In the genomic region with DNA sequence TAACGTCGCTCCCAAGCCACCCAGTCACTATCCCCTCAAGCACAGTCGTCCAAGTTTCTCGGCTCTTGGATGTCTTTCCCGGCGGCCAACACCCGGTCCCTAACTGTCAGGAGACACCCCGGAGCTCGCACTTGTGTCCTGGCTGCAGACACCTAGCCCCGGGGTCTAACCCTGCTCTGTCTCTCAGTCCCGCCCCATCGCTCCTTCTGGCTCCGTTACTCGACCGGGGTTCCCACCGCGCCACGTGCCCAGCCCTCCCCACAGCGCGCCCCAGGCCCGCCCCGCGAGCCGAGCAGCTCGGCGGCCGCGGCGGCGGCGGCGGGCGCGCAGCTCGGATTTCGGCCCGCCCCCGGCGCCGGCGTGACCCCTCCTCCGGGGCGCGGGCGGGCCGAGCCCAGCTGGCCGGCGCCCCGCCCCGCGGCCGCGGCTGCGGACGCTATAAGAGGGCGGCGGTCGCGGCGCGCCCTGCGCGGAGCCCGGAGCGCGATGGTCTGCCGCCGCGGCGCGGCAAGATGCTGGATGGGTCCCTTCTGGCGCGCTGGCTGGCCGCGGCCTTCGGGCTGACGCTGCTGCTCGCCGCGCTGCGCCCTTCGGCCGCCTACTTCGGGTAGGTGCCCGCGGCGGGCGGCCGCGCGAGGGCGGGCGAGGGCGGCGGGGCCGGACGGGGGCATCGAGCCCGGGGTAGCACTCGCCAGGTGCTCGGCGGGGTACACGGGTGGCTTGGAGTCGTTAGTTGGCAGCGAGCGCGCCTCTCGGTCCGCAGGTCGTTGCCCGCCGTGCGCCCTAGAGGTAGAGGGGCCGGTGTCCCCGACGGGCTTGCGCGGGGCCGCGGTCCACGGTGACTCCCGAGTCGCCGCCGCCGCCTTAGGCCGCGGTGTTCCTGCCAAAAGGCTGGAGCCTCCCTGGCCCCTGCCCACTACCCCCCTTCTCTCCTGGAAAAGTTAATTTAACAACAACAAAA, we compare ENCODE assay signal across 8 mouse cellular contexts. TPM values are rescaled to one million over a fixed set of nuclear protein-coding genes. Genes with fewer than 3 reads are reported as not detected.
DNase-seq lines count a peak whose midpoint lies in the region; ATAC-seq and TF ChIP-seq lines count a peak whose summit lies in the region.

A gene (plus strand): TSS at position 468 of the 961 bp plus-strand sequence.

- peak; percentile 79 for DNase-seq in 3134 (ENCODE audit: extremely low read depth, insufficient read length, low spot score)
- peak; percentile 30 for DNase-seq in G1E (ENCODE audit: low spot score)
- DNase-seq in forebrain, embryonic 11.5 days (ENCODE audit: low spot score) = peak; percentile 83
- peak; percentile 74 to 79 for DNase-seq in heart, postnatal 10 days
- DNase-seq in kidney, postnatal 4 days = peak; percentile 70 to 82
- peak; percentile 61 for DNase-seq in lung, postnatal 36 days
- DNase-seq in stomach, postnatal 0 days (ENCODE audit: low spot score) = peak; percentile 64
- no peak for DNase-seq in frontal cortex, postnatal 14 days (ENCODE audit: low spot score in 2 of 2)

- peaks cover 10% of the 10 kb centered on the region for H3K9me3 ChIP-seq in G1E (replicated peaks)
- no peaks in the 10 kb centered on the region for H3K9me3 ChIP-seq in forebrain, embryonic 11.5 days (ENCODE audit: control insufficient read depth, low read length)
- no peaks in the 10 kb centered on the region for H3K9me3 ChIP-seq in stomach, postnatal 0 days (ENCODE audit: control insufficient read depth, low read length)

- H3K4me1 ChIP-seq in G1E (ENCODE audit: insufficient read depth, low read depth, low read length) = no peaks in the 10 kb centered on the region
- H3K4me1 ChIP-seq in forebrain, embryonic 11.5 days (replicated peaks; ENCODE audit: control insufficient read depth, insufficient read depth, low read length) = peaks cover 26% of the 10 kb centered on the region
- peaks cover 3% of the 10 kb centered on the region for H3K4me1 ChIP-seq in stomach, postnatal 0 days (replicated peaks; ENCODE audit: control insufficient read depth, insufficient read depth)

- H3K4me2 ChIP-seq in forebrain, embryonic 11.5 days (ENCODE audit: low read depth, low read length, severe bottlenecking) = peak within 1 kb of the TSS; percentile 78
- peak within 1 kb of the TSS; percentile 90 for H3K4me2 ChIP-seq in stomach, postnatal 0 days (replicated peaks; ENCODE audit: low read depth)

- 0 out of 2 replicates have a peak within 1 kb of the TSS, but pooled peaks have one; percentile 18 for H3K27ac ChIP-seq in forebrain, embryonic 11.5 days (ENCODE audit: low read depth, low read length)
- peak within 1 kb of the TSS; percentile 79 for H3K27ac ChIP-seq in stomach, postnatal 0 days (replicated peaks)

- no peaks in the 10 kb centered on the region for H3K36me3 ChIP-seq in G1E (replicated peaks)
- no peaks in the 10 kb centered on the region for H3K36me3 ChIP-seq in forebrain, embryonic 11.5 days (ENCODE audit: control insufficient read depth, insufficient read depth, low read length)
- no peaks in the 10 kb centered on the region for H3K36me3 ChIP-seq in stomach, postnatal 0 days (ENCODE audit: control insufficient read depth, insufficient read depth, low read length)

- peaks cover 70% of the 10 kb centered on the region for H3K27me3 ChIP-seq in G1E (ENCODE audit: insufficient read depth, low read length)
- H3K27me3 ChIP-seq in forebrain, embryonic 11.5 days (ENCODE audit: control insufficient read depth, insufficient read depth, low read length) = peaks cover 48% of the 10 kb centered on the region
- H3K27me3 ChIP-seq in stomach, postnatal 0 days (ENCODE audit: control insufficient read depth, insufficient read depth, low read length) = no peaks in the 10 kb centered on the region

- no peak for TF ChIP-seq EP300 in stomach, postnatal 0 days (optimal IDR thresholded peaks at IDR 0.05)

- TF ChIP-seq CTCF in G1E (IDR thresholded peaks at IDR 0.05; ENCODE audit: low read depth, low read length) = no peak
- TF ChIP-seq CTCF in stomach, postnatal 0 days (IDR thresholded peaks at IDR 0.05; ENCODE audit: low read depth) = no peak

- H3K4me3 ChIP-seq in G1E (ENCODE audit: low read depth, low read length) = peak within 1 kb of the TSS; percentile 16; the same call in 1 of the 2 replicates
- peak within 1 kb of the TSS; percentile 55 for H3K4me3 ChIP-seq in forebrain, embryonic 11.5 days (ENCODE audit: low read depth, low read length)
- peak within 1 kb of the TSS; percentile 70 for H3K4me3 ChIP-seq in stomach, postnatal 0 days (ENCODE audit: low read depth, low read length)

- WGBS in forebrain, embryonic 11.5 days = under 1% methylated on average over 107 of the region's 128 CpGs
- WGBS in stomach, postnatal 0 days = under 1% methylated on average over 109 of the region's 128 CpGs

- intact Hi-C loops in heart, postnatal 10 days (cut with DNase I) = loop anchor here (10.0 kb wide), 1 partner anchor 268 kb away; a partner anchor contains a TSS

- no peak for ATAC-seq in G1E (ENCODE audit: extremely low read depth, insufficient number of reproducible peaks, low FRiP score, poor library complexity, severe bottlenecking)
- ATAC-seq in forebrain, embryonic 11.5 days (replicated peaks; ENCODE audit: low FRiP score) = peak; percentile 54
- ATAC-seq in stomach, postnatal 0 days (ENCODE audit: low FRiP score, low TSS enrichment) = peak; percentile 72

- peak within 1 kb of the TSS; percentile 64 for H3K9ac ChIP-seq in forebrain, embryonic 11.5 days (ENCODE audit: low read length)
- H3K9ac ChIP-seq in stomach, postnatal 0 days (ENCODE audit: low read length) = peak within 1 kb of the TSS; percentile 78

RNA-seq across cellular contexts. Expression of the gene that starts here (rescaled TPM):
- total RNA-seq in G1E (2014; fragmentation: Nextera tagmentation) = not detected in 2 replicates
- total RNA-seq in G1E (2017) = 0.05 and 0.06 TPM in 2 replicates
- polyA plus RNA-seq in G1E (2012) = not detected in 2 replicates
- polyA plus RNA-seq in forebrain, embryonic 11.5 days (2014; fragmentation: Nextera tagmentation; extraction: Ambion mirVana) = 4.3 and 4.7 TPM in 2 replicates
- total RNA-seq in heart, postnatal 10 days (2021) = 1 to 10 TPM; 6.1 to 7.5 TPM
- polyA plus RNA-seq in stomach, postnatal 0 days (2015; fragmentation: Nextera tagmentation; extraction: Ambion mirVana) = 2.3 and 2.8 TPM in 2 replicates

Comparison
In these comparisons a context has a peak if more than half of its experiments do, and no peak if none do; other contexts are left out.
1. RNA of the gene that starts here (total RNA-seq): 6.1 to 7.5 TPM in heart, postnatal 10 days; 0.05 to 0.06 TPM in G1E; every median in the first group is over 4 times any median in the second.
2. Peak in DNase-seq and H3K4me3 ChIP-seq in G1E; RNA of the gene not detected or under 1 TPM.
3. DNase-seq: peak in 3134 (single experiment), forebrain, embryonic 11.5 days (single experiment), heart, postnatal 10 days (2 of 2), kidney, postnatal 4 days (2 of 2), lung, postnatal 36 days (single experiment) and stomach, postnatal 0 days (single experiment); none in frontal cortex, postnatal 14 days (0 of 2).
4. H3K4me3 ChIP-seq: peak in every context shown above with its lines; median percentile 70 in stomach, postnatal 0 days; 55 in forebrain, embryonic 11.5 days; 16 in G1E.